Mouse (Mus musculus) liver, embryonic 14.5 days (tissue): ENCODE results near the gene Tigar.

Experiments used
- CTCF ChIP-seq: IDR thresholded peaks from 2 replicates; pipeline ENCODE4 v1.5.1; 2016; ENCODE audit warnings: antibody characterized with exemption, low read depth, control low read depth
- EP300 ChIP-seq: IDR thresholded peaks from 2 replicates; pipeline ENCODE4 v1.6.1; 2016; ENCODE audit warnings: antibody characterized with exemption, low read depth

DNA sequence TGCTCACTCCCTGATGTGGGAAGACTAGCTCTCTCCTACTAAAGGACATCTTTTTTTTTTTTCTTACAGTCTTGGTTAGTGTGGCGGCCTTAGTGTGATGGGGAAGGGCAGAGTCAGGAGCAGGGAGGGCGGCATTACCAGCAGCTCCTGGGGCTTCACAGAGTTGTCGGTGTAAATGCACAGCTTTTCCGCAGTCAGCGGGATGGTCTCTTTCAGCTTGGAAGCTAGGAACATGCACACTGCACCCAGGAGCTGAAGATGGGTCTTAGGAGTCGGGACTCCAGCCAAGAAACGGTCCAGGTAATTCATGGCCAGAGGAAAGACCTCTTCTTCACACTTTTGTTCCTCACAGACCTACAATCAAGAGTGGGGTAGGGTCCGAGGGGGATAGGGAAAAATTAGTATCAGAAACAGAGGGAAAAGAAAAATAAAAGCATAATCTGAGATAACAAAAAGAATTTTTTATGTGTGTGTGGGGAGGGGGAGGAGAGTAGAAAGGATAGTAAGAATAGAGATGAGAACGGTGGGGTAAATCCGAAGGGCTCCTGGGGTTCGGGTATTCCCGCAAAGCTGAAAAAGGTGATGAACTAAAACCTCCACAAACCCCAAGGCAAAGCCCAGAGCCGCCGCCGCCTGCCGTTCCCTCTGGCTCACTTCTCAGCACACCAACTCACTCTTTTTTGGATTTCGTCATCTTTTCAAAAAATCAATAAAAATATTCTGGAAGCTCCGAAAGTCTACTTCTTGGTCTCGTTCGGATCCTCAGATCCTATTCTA lies 39.4 kb upstream of the Tigar start:
- TF ChIP-seq EP300 = no peak
- TF ChIP-seq CTCF = no peak
